Mouse (Mus musculus) kidney, adult 11 months (tissue): ENCODE measurements around the gene Col16a1.
A peak's percentile ranks its signal among the peaks of the same experiment; 100 is the strongest.

Experiments used
- DNase-seq: peaks from one replicate; pipeline ENCODE4 v3.0.0; 2022

Gene Col16a1

DNA sequence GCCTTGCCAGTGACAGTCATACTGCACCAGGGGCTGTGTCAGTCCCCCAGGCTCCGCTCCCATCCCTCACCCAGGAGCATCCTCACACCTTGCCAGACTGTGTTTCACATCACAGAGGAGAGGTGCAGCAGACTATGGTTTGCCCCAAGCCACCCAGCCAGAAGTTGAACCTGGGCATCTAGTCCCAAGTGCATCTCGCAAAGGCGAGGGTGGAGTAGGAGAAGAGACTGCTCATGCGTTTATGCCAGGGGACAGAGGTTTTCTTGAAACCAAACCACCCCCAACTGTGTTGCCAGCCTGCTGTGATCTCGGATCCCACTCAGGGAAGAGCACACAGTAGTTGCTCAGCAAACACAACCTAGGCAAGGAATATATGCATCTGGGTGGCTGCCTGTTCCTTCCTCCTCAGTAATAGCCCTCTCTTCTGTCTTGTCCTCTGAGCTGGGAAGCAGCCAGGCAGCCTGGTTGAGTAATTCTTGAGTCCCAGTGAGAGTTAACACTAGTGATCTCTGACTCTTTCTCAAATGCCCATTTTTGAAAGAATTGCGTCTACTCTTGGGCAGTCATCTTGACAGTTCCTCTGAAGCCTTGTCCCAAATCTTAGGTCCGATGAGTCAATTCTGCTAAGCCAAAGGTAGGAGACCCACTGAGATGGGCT is 83.9 kb downstream of the Col16a1 start:
- DNase-seq = no peak

- no peak for DNase-seq
Measured at GRCm38 (mm10) chr4:130133399-130133798, 85.8 kb downstream of the Col16a1 start.

GRCm38 (mm10) chr4:130138441-130139213 is 91.0 kb downstream of the Col16a1 start:
- peak; percentile 50 for DNase-seq

DNA sequence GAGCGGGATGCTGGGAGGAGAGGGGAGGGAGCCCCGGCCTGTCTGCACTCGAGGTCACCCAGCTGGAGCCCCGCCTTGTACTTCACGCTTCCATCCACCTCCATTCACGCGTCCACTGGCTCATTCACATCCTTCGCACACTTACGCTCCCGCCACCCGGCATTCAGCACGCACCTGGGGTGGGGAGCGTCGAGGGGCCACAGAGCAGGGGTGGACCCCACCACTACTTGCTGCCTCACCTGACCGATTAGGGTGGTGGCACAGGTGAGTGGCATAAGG is 91.5 kb downstream of the Col16a1 start, which contains the start of gene Hcrtr1:
TSS of gene Hcrtr1 (minus strand) at position 146 of the 279 bp plus-strand sequence.
- no peak for DNase-seq

- DNase-seq = no peak
Measured at GRCm38 (mm10) chr4:130140992-130141402, 93.4 kb downstream of the Col16a1 start.

GRCm38 (mm10) chr4:130141786-130142185 is 94.1 kb downstream of the Col16a1 start:
- DNase-seq = no peak

DNA sequence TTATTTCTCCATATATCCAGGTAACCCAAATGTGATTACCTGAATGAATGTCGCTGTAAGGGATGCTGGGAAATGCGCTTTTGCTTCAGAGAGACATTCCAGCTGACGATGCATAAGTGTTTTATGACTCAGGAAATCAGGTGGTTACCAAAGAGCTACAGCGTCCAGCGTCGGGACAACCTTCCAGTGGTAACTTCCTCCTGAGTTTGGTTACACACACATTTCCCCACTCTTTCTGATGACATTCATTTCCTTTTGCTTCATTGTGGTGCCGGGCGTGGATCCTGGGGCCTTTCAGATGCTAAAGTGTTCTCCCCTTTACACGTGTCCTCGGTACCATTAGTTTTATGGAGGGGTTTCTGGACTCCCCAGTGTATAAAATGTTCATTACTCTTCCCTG is 100.8 kb downstream of the Col16a1 start:
- no peak for DNase-seq
